Mouse (Mus musculus): Measurements from ENCODE around the gene Rad51d. TPM values are rescaled to one million over a fixed set of nuclear protein-coding genes. Genes with fewer than 3 reads are reported as not detected.
"Not testable (repeated sequence)": the region's sequence is repeated elsewhere in the genome, so short reads cannot be mapped to it uniquely, and the experiment has no call there.

The Rad51d gene
- polyA plus RNA-seq, 1 experiment from 2014 or later, result 15.6 TPM

GRCm38 (mm10) chr11:82846079-82846436 lies 44.4 kb downstream of the Rad51d start:
- Histone ChIP-seq H3K27ac (ENCODE audit: low read depth, low read length) (no peak overlapping the region; the same call in 1 of the 2 replicates), H3K4me2 (ENCODE audit: low read depth, low read length, severe bottlenecking) (peak overlapping the region; percentile 24; the same call in 1 of the 2 replicates), H3K9me3 (ENCODE audit: control insufficient read depth, low read length) (no peaks in the 10 kb centered on the region), H3K4me3 (ENCODE audit: low read depth, low read length) (no peak overlapping the region), H3K27me3 (ENCODE audit: control insufficient read depth, insufficient read depth, low read length) (0 out of 2 replicates have a peak, but pooled peaks cover 2% of the 10 kb centered on the region), H3K36me3 (ENCODE audit: control insufficient read depth, insufficient read depth, low read length) (no peaks in the 10 kb centered on the region), H3K4me1 (replicated peaks; ENCODE audit: control insufficient read depth, insufficient read depth, low read length) (peaks cover 9% of the 10 kb centered on the region; the same call in 1 of the 2 replicates), H3K9ac (ENCODE audit: low read length) (peak overlapping the region; percentile 33)
- DNase-seq (ENCODE audit: low spot score), result no peak
- no peak for ATAC-seq (replicated peaks; ENCODE audit: low FRiP score)
- 27% methylated on average over 4 of the region's 4 CpGs for WGBS

DNA sequence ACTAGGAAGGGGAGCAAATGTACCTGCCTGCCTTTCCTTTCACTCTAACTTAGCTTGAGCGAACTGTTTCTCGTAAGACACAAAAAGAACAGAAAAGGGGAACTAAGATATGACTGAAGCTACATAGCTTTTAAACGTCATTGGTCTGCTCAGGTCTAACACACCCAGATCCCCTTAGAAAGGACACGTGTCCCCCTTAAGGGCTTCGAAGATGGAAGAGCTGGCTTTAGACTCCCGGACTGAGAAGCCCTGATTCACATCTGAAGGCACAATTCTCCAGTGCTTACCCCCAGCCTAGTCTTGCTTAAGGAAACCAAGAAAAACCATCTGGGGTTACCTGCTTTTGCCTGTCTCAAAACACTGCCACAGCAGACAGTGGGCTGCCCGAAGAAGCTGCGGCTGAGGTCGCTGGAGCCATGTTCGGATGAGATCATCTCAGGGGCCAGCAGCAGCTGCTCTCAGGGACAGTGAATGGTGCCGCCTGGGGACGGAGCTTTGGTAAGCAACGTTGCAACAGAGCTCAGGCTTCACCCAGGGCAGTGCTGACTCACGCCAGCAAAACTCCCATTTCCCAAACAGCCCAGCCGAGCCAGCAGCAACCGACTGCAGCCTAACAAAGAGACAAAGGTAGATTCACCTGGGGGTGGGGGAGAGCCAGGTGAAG lies 44.9 kb downstream of the Rad51d start:
- Histone ChIP-seq H3K9ac (ENCODE audit: low read length) (peak overlapping the region; percentile 33), H3K27ac (ENCODE audit: low read depth, low read length) (no peak overlapping the region; the same call in 1 of the 2 replicates)
- peak; percentile 76 for DNase-seq (ENCODE audit: low spot score)

GRCm38 (mm10) chr11:82844771-82845414 lies 45.5 kb downstream of the Rad51d start:
- peaks cover 9% of the 10 kb centered on the region; the same call in 1 of the 2 replicates for H3K4me1 ChIP-seq (replicated peaks; ENCODE audit: control insufficient read depth, insufficient read depth, low read length)
- no peak overlapping the region for H3K4me3 ChIP-seq (ENCODE audit: low read depth, low read length)
- DNase-seq (ENCODE audit: low spot score), result no peak
- no peaks in the 10 kb centered on the region for H3K36me3 ChIP-seq (ENCODE audit: control insufficient read depth, insufficient read depth, low read length)
- H3K4me2 ChIP-seq (ENCODE audit: low read depth, low read length, severe bottlenecking), result no peak overlapping the region
- no peaks in the 10 kb centered on the region for H3K9me3 ChIP-seq (ENCODE audit: control insufficient read depth, low read length)
- 67% methylated on average over 11 of the region's 11 CpGs for WGBS
- 0 out of 2 replicates have a peak, but pooled peaks cover 2% of the 10 kb centered on the region for H3K27me3 ChIP-seq (ENCODE audit: control insufficient read depth, insufficient read depth, low read length)
- H3K27ac ChIP-seq (ENCODE audit: low read depth, low read length), result no peak overlapping the region; the same call in 1 of the 2 replicates
- ATAC-seq (replicated peaks; ENCODE audit: low FRiP score), result no peak
- no peak overlapping the region for H3K9ac ChIP-seq (ENCODE audit: low read length)

More for the DNA sequence above, 44.9 kb downstream of the Rad51d start:
- peak; percentile 71 for ATAC-seq (replicated peaks; ENCODE audit: low FRiP score)
- 25% methylated on average over 16 of the region's 16 CpGs for WGBS
- Histone ChIP-seq H3K4me3 (ENCODE audit: low read depth, low read length) (no peak overlapping the region), H3K4me1 (replicated peaks; ENCODE audit: control insufficient read depth, insufficient read depth, low read length) (peaks cover 9% of the 10 kb centered on the region; the same call in 1 of the 2 replicates), H3K4me2 (ENCODE audit: low read depth, low read length, severe bottlenecking) (peak overlapping the region; percentile 24; the same call in 1 of the 2 replicates), H3K27me3 (ENCODE audit: control insufficient read depth, insufficient read depth, low read length) (0 out of 2 replicates have a peak, but pooled peaks cover 2% of the 10 kb centered on the region), H3K9me3 (ENCODE audit: control insufficient read depth, low read length) (no peaks in the 10 kb centered on the region), H3K36me3 (ENCODE audit: control insufficient read depth, insufficient read depth, low read length) (no peaks in the 10 kb centered on the region)

DNA sequence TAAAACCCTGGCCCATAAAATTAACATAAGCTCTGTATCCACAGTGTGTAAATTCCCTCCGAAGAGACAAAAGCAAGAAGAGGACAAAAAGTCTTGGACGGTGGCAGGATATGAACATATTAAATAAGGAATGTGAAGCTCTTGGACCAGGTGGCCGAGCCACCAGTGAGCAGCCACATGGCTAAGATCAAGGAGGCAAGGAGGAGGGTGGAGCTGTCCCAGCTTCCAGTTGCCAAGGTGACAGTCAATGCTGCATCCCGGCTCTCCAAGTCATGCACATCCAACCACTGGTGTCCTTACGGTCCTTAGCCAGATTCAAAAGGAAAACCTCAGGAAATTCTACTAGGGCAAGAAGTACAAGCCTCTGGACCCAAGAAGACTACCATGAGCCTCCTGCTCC lies 51.9 kb downstream of the Rad51d start:
- Histone ChIP-seq H3K27ac (ENCODE audit: low read depth, low read length) (no peak overlapping the region), H3K4me2 (ENCODE audit: low read depth, low read length, severe bottlenecking) (no peak overlapping the region), H3K4me3 (ENCODE audit: low read depth, low read length) (no peak overlapping the region), H3K9ac (ENCODE audit: low read length) (no peak overlapping the region), H3K27me3 (ENCODE audit: control insufficient read depth, insufficient read depth, low read length) (no peaks in the 10 kb centered on the region), H3K4me1 (replicated peaks; ENCODE audit: control insufficient read depth, insufficient read depth, low read length) (peaks cover 15% of the 10 kb centered on the region; the same call in 1 of the 2 replicates), H3K36me3 (ENCODE audit: control insufficient read depth, insufficient read depth, low read length) (no peaks in the 10 kb centered on the region), H3K9me3 (ENCODE audit: control insufficient read depth, low read length) (no peaks in the 10 kb centered on the region)
- no peak for ATAC-seq (replicated peaks; ENCODE audit: low FRiP score)
- 59% methylated on average over 5 of the region's 5 CpGs for WGBS
- DNase-seq (ENCODE audit: low spot score), result no peak

- no peak overlapping the region for H3K4me3 ChIP-seq (ENCODE audit: low read depth, low read length)
- no peak overlapping the region for H3K27ac ChIP-seq (ENCODE audit: low read depth, low read length)
- no peaks in the 10 kb centered on the region for H3K36me3 ChIP-seq (ENCODE audit: control insufficient read depth, insufficient read depth, low read length)
- WGBS, result 4% methylated on average over 7 of the region's 7 CpGs
- no peaks in the 10 kb centered on the region for H3K9me3 ChIP-seq (ENCODE audit: control insufficient read depth, low read length)
- DNase-seq (ENCODE audit: low spot score) (no peak), ATAC-seq (replicated peaks; ENCODE audit: low FRiP score) (no peak)
- H3K4me1 ChIP-seq (replicated peaks; ENCODE audit: control insufficient read depth, insufficient read depth, low read length), result peaks cover 15% of the 10 kb centered on the region; the same call in 1 of the 2 replicates
- H3K9ac ChIP-seq (ENCODE audit: low read length), result no peak overlapping the region
- H3K27me3 ChIP-seq (ENCODE audit: control insufficient read depth, insufficient read depth, low read length), result no peaks in the 10 kb centered on the region
- no peak overlapping the region; the same call in 1 of the 2 replicates for H3K4me2 ChIP-seq (ENCODE audit: low read depth, low read length, severe bottlenecking)
Measured at GRCm38 (mm10) chr11:82837848-82838247, 52.6 kb downstream of the Rad51d start.

DNA sequence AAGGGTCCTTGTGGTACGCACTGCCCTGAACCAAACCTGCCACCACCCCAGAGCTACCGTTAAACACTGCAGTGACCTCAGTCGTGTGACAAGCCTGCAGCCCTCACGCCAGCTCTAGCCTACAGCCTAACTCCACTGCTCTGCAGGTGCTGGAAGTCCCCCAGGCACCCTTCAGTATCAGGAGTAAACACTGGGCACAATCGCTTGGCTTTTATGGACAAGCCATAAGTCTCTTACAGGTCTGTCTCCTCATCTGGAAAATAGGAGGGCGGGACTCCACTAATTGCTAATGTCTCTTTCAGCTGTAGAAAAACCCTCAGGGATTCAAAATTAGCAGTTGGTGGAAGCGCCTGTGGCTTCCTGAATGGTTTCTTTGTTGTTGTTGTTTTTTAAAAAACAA lies 53.2 kb downstream of the Rad51d start:
- Histone ChIP-seq H3K4me1 (replicated peaks; ENCODE audit: control insufficient read depth, insufficient read depth, low read length) (peaks cover 15% of the 10 kb centered on the region; the same call in 1 of the 2 replicates), H3K9me3 (ENCODE audit: control insufficient read depth, low read length) (no peaks in the 10 kb centered on the region), H3K4me2 (ENCODE audit: low read depth, low read length, severe bottlenecking) (no peak overlapping the region), H3K36me3 (ENCODE audit: control insufficient read depth, insufficient read depth, low read length) (no peaks in the 10 kb centered on the region), H3K9ac (ENCODE audit: low read length) (no peak overlapping the region), H3K27me3 (ENCODE audit: control insufficient read depth, insufficient read depth, low read length) (no peaks in the 10 kb centered on the region), H3K27ac (ENCODE audit: low read depth, low read length) (no peak overlapping the region; the same call in 1 of the 2 replicates), H3K4me3 (ENCODE audit: low read depth, low read length) (no peak overlapping the region)
- 27% methylated on average over 7 of the region's 7 CpGs for WGBS
- ATAC-seq (replicated peaks; ENCODE audit: low FRiP score) (0 out of 2 replicates have a peak, but pooled peaks have one; percentile 24), DNase-seq (ENCODE audit: low spot score) (no peak)

DNA sequence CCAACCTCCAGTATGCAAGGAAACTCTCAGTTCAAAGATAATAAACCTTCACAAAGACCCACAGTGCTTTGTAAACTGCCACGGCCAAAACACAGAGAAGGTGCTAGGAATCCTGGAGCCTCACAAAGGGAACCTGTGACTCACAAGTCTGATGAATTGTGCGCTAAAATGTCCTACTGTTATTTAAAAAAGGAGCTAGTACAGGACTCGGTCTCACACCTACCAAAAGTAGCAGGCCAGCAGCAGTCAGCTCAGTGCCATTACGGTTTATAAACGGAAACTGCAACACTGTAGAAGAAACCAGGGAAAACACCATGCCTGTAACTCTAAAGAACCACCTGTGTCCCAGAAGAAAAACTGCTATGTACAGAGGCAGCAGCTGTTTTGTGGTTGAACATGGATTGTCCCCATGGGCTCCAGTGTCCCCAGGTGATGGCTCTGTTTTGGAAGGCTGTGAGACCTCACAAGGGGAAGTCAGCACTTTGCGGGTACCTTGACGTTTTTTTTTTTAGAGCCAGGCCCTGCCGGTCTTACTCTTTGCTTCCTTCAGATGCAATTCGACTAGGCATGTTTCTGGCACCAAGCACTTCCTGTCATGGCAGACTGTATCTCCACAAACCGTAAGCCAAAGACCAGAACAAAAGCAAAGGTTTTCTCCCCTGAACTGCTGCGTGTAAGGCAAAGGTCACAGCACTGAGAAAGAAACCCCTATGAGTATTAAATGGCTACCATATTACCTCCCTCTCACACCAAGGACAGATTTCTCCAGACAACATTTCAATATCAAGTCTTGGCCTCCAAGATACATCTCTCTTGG lies 54.6 kb downstream of the Rad51d start:
- Histone ChIP-seq H3K9me3 (ENCODE audit: control insufficient read depth, low read length) (no peaks in the 10 kb centered on the region), H3K27me3 (ENCODE audit: control insufficient read depth, insufficient read depth, low read length) (no peaks in the 10 kb centered on the region), H3K4me3 (ENCODE audit: low read depth, low read length) (no peak overlapping the region), H3K4me2 (ENCODE audit: low read depth, low read length, severe bottlenecking) (no peak overlapping the region), H3K9ac (ENCODE audit: low read length) (no peak overlapping the region), H3K4me1 (replicated peaks; ENCODE audit: control insufficient read depth, insufficient read depth, low read length) (peaks cover 24% of the 10 kb centered on the region; the same call in 1 of the 2 replicates), H3K27ac (ENCODE audit: low read depth, low read length) (peak overlapping the region; percentile 48; the same call in 1 of the 2 replicates), H3K36me3 (ENCODE audit: control insufficient read depth, insufficient read depth, low read length) (no peaks in the 10 kb centered on the region)
- 66% methylated on average over 11 of the region's 11 CpGs for WGBS
- DNase-seq (ENCODE audit: low spot score) (no peak), ATAC-seq (replicated peaks; ENCODE audit: low FRiP score) (no peak)

- H3K4me2 ChIP-seq (ENCODE audit: low read depth, low read length, severe bottlenecking); H3K27me3 ChIP-seq (ENCODE audit: control insufficient read depth, insufficient read depth, low read length); H3K36me3 ChIP-seq (ENCODE audit: control insufficient read depth, insufficient read depth, low read length); H3K9me3 ChIP-seq (ENCODE audit: control insufficient read depth, low read length); ATAC-seq (replicated peaks; ENCODE audit: low FRiP score); H3K27ac ChIP-seq (ENCODE audit: low read depth, low read length); DNase-seq (ENCODE audit: low spot score); H3K4me3 ChIP-seq (ENCODE audit: low read depth, low read length); H3K9ac ChIP-seq (ENCODE audit: low read length): not testable (repeated sequence)
- peaks cover 25% of the 10 kb centered on the region; the same call in 1 of the 2 replicates for H3K4me1 ChIP-seq (replicated peaks; ENCODE audit: control insufficient read depth, insufficient read depth, low read length)
- 93% methylated on average over 7 of the region's 7 CpGs for WGBS
Measured at GRCm38 (mm10) chr11:82834359-82834758, 56.1 kb downstream of the Rad51d start.
